Mouse (Mus musculus) liver, embryonic 14.5 days (tissue): ENCODE results near the gene Napepld. TPM values are rescaled to one million over a fixed set of nuclear protein-coding genes. Genes with fewer than 3 reads are reported as not detected.
"Not testable (repeated sequence)": the region's sequence is repeated elsewhere in the genome, so short reads cannot be mapped to it uniquely, and the experiment has no call there.

Experiments
- ATAC-seq: fragments of 200-750 bp; cut with Nextera tagmentation; 2 replicates; pipeline ENCODE4 v1.8.0; 2017; ENCODE audit warnings: moderate number of reproducible peaks, mild to moderate bottlenecking, moderate library complexity; ENCODE audit not compliant: insufficient read depth
- DNase-seq, 3 experiments: peaks; one replicate each; pipeline ENCODE4 v3.0.0-alpha.2; 2012 to 2013; ENCODE audit warnings: low read depth in 3 of 3, low spot score in 3 of 3
- H3K27ac ChIP-seq: fragments of 300-500 bp; sonication (generic); 2 replicates; pipeline ENCODE4 v1.5.1; 2014; ENCODE audit warnings: moderate library complexity, mild to moderate bottlenecking, control low read depth, inconsistent platforms
- H3K27me3 ChIP-seq: fragments of 300-500 bp; sonication (generic); 2 replicates; pipeline ENCODE4 v1.6.1; 2014; ENCODE audit warnings: mild to moderate bottlenecking, low read length, moderate library complexity; ENCODE audit not compliant: control insufficient read depth, insufficient read depth
- H3K36me3 ChIP-seq: fragments of 300-500 bp; sonication (generic); replicated peaks from 2 replicates; pipeline ENCODE4 v1.6.1; 2014; ENCODE audit warnings: low read depth; ENCODE audit not compliant: control insufficient read depth, insufficient read depth
- H3K4me1 ChIP-seq, 2 experiments: fragments of 200-500 bp in 1 of 2; fragments of 300-500 bp in 1 of 2; sonication (generic) in 1 of 2; replicated peaks; 2 replicates each; pipeline ENCODE4 v1.6.1; 2012 to 2014; ENCODE audit warnings: antibody characterized with exemption in 1 of 2, inconsistent platforms in 1 of 2, low read length in 1 of 2; ENCODE audit not compliant: control insufficient read depth in 2 of 2, insufficient read depth in 2 of 2
- H3K4me2 ChIP-seq: fragments of 300-500 bp; sonication (generic); 2 replicates; pipeline ENCODE4 v1.6.1; 2014; ENCODE audit warnings: low read depth, mild to moderate bottlenecking, control low read depth, moderate library complexity
- H3K4me3 ChIP-seq, 2 experiments: fragments of 200-500 bp in 1 of 2; fragments of 300-500 bp in 1 of 2; sonication (generic) in 1 of 2; 2 replicates each; pipeline ENCODE4 v1.5.1; 2012 to 2014; ENCODE audit warnings: low read depth in 2 of 2, low read length in 2 of 2, mild to moderate bottlenecking in 2 of 2, control low read depth in 1 of 2, inconsistent platforms in 1 of 2, moderate library complexity in 1 of 2; ENCODE audit not compliant: insufficient read depth in 1 of 2
- H3K9ac ChIP-seq: fragments of 300-500 bp; sonication (generic); replicated peaks from 2 replicates; pipeline ENCODE4 v1.6.1; 2014; ENCODE audit warnings: mild to moderate bottlenecking, control low read depth, moderate library complexity
- H3K9me3 ChIP-seq: fragments of 300-500 bp; sonication (generic); 2 replicates; pipeline ENCODE4 v1.6.1; 2016; ENCODE audit warnings: low read length, mixed read lengths; ENCODE audit not compliant: control insufficient read depth
- CTCF ChIP-seq: IDR thresholded peaks from 2 replicates; pipeline ENCODE4 v1.5.1; 2016; ENCODE audit warnings: antibody characterized with exemption, low read depth, control low read depth
- EP300 ChIP-seq: IDR thresholded peaks from 2 replicates; pipeline ENCODE4 v1.6.1; 2016; ENCODE audit warnings: antibody characterized with exemption, low read depth
- WGBS: fragments of 180-500 bp; shearing (Covaris S2); extraction: QIAGEN DNeasy Blood & Tissue Kit; methylation state at CpG from one replicate; pipeline ENCODE4 v1.1.7; 2014; ENCODE audit not compliant: insufficient replicate concordance; 5-methylcytosine and 5-hydroxymethylcytosine counted together
- polyA plus RNA-seq, 2 experiments: library from polyadenylated mRNA; depleted of rRNA in 1 of 2; stranded (reverse) in 1 of 2; unstranded in 1 of 2; fragments of >200 nt; fragmentation: Nextera tagmentation in 1 of 2; extraction: Ambion mirVana in 1 of 2; gene quantifications; 2 replicates each; pipeline versions ENCODE4 v1.2.1 to v1.2.3; 2012 to 2014

The Napepld gene
- polyA plus RNA-seq, 2 experiments: 1.3 to 1.8 TPM

DNA sequence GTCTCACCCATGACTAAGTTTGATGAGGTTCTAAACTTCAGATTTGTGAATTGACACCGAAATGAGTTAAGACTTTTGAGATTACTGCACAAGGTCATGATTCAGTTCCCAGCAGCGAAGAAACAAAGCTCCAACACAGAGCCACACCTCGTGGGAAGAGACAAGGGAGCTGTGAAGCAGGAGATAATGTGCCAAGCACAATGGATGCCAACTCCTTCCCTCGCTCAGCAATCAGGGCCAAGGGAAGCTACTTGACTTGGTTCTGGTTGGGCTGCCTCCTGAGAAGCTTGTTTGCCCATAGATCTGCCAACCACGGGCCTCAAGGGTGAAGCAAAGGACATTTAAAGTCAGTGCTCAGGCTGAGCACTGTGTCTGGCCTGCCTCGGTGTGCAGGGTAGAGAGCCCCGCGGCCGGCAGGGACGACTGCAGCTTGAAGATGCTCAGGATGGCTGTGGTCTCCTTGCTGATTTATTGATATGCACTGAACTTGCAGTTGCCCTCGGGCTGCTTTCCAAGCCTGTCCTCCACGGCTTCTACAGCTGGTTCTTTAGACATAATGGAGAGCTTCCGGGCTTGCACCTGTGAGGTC is 11.0 kb upstream of the Napepld start:
- Histone ChIP-seq H3K27me3 (no peaks in the 10 kb centered on the region), H3K4me3 (no peak overlapping the region), H3K27ac (no peak overlapping the region), H3K4me1 (no peaks in the 10 kb centered on the region), H3K9ac (no peak overlapping the region), H3K9me3 (no peaks in the 10 kb centered on the region), H3K4me2 (no peak overlapping the region), H3K36me3 (no peaks in the 10 kb centered on the region)
- TF ChIP-seq CTCF (no peak), EP300 (no peak)
- no peak for DNase-seq
- no peak for ATAC-seq
- WGBS: 61% methylated on average over 13 of the region's 13 CpGs

DNA sequence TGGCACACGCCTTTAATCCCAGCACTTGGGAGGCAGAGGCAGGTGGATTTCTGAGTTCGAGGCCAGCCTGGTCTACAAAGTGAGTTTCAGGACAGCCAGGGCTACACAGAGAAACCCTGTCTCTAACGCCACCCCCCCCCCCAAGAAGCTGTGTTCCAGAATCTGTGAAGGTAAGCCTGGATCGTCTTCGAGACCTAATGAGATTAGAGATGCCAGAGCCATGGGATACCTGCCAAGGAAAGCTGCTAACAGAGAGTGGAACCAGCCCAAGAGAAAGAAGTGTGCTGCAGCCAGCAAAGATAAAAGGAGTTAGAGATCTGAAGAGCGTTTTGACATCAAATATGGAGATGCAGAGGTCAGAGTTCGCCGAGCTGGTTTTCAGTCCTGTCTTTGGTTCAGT is 6.8 kb upstream of the Napepld start:
- 71% methylated on average over 8 of the region's 8 CpGs for WGBS
- H3K36me3 ChIP-seq, H3K4me3 ChIP-seq, H3K27ac ChIP-seq, H3K9me3 ChIP-seq, H3K4me2 ChIP-seq, ATAC-seq, DNase-seq, H3K9ac ChIP-seq, H3K4me1 ChIP-seq, H3K27me3 ChIP-seq: not testable (repeated sequence)

DNA sequence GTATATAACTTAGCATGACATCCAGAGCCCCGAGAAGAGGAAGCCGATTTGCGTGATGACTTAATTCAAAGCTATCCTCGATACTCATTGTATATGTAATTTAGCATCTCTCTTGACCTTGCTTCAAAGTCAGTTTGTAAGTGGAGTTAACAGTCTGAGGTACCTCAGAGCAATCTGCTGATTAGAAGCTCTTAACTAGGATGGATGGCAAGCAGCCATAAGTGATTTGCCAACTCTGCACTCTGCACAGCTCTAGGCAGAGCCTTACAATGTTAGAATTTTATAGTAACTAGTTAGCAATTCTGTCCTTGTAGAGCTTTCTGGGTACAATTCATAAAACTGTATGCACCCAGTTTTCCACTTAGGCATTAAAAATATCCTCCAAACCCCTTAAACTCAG is 5.3 kb upstream of the Napepld start:
- H3K9ac ChIP-seq: no peak overlapping the region
- H3K27ac ChIP-seq: no peak overlapping the region
- no peak overlapping the region for H3K4me2 ChIP-seq
- 89% methylated on average over 4 of the region's 4 CpGs for WGBS
- no peak overlapping the region for H3K4me3 ChIP-seq
- H3K9me3 ChIP-seq: no peaks in the 10 kb centered on the region
- DNase-seq (no peak), ATAC-seq (no peak)
- no peaks in the 10 kb centered on the region for H3K36me3 ChIP-seq
- no peaks in the 10 kb centered on the region for H3K27me3 ChIP-seq
- TF ChIP-seq CTCF: no peak
- no peak for TF ChIP-seq EP300
- peaks cover 8 to 11% of the 10 kb centered on the region in 2 experiments for H3K4me1 ChIP-seq

DNA sequence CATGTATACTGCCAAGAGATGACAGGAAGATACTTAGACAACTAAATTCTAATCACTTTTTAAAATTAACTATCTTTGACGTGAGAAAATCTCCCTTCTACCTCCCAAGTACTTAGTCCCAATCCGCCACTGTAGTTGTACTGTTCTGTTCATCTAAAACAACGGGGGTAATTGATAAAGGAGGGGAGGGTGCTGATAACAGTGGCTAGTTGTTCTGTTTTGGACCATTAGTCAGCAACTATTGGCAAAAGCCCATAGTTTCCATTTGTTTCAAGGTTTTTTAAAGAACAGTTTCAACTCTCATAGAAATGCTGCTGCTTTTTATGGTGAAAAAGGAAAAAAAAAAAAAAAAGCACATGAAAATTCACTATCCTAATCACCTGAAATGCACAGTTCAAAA is 2.5 kb upstream of the Napepld start:
- Histone ChIP-seq H3K27me3 (no peaks in the 10 kb centered on the region), H3K4me3 (no peak overlapping the region), H3K27ac (no peak overlapping the region), H3K4me1 (peaks cover 8 to 11% of the 10 kb centered on the region in 2 experiments), H3K9ac (no peak overlapping the region), H3K36me3 (no peaks in the 10 kb centered on the region), H3K9me3 (no peaks in the 10 kb centered on the region), H3K4me2 (no peak overlapping the region)
- DNase-seq: no peak
- 12% methylated on average over 3 of the region's 3 CpGs for WGBS
- ATAC-seq: no peak
- no peak for TF ChIP-seq CTCF
- no peak for TF ChIP-seq EP300

DNA sequence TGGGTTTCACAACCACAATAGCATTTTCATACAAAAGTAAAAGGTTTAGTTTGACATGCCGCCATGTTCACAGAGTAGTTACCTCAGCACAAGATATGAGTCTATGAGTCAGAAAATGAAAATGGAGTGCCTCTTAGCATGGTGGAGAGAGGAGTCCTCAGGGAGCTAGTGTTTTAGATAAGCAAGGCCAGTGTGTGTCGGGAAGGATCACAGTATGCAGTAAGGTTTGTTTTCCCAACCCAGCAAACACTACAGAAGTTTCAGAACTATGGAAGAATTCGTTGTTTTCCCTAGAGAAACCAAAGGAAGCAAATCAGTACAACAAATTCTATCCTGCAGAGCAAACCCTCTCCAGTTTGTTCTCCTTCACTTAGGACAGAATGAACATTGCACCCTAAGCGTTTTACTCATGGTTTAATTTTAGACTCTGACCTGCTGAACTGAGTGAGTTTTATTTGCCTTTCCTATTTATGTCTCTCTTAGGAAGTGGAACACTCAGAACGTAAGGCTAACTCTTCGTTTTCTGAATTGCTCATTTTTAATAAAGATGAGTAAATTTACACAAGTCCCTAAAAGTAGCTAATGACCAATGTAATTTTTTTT is 1.8 kb upstream of the Napepld start:
- DNase-seq: no peak

More for the DNA sequence above, 1.8 kb upstream of the Napepld start:
- Histone ChIP-seq H3K4me1 (peaks cover 8 to 11% of the 10 kb centered on the region in 2 experiments), H3K4me3 (no peak overlapping the region), H3K9ac (no peak overlapping the region), H3K9me3 (no peaks in the 10 kb centered on the region), H3K27me3 (no peaks in the 10 kb centered on the region), H3K36me3 (no peaks in the 10 kb centered on the region), H3K27ac (no peak overlapping the region), H3K4me2 (peak overlapping the region; percentile 3; the same call in 1 of the 2 replicates)
- no peak for ATAC-seq
- TF ChIP-seq CTCF (no peak), EP300 (no peak)
- WGBS: 62% methylated on average over 6 of the region's 6 CpGs
